Mouse (Mus musculus): ENCODE measurements around the gene Hsph1. TPM values are rescaled to one million over a fixed set of nuclear protein-coding genes. Genes with fewer than 3 reads are reported as not detected.

The Hsph1 gene
- polyA plus RNA-seq, 1 experiment from 2014 or later = 19.1 TPM

GRCm38 (mm10) chr5:149642783-149643509 is 6.8 kb upstream of the Hsph1 start:
- no peak for DNase-seq (ENCODE audit: low spot score)

DNA sequence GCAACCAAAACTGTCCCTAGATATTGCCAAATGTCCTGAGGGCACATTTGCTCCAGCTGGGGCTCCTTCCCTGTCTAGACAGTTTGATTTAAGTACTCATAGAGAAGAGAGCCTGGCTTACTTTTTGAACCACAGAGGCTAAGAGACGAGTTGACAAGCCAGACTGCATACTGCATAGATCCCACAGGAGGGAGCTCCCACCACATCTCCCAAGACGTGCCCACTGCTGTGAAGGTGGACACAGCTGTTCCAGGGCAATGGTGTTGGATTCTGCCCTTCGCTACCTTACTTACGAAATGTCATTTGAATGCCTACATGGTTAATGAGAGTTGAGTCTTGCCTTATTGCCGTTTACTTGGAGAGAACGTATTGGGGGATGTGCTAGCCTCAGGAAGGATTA is 6.2 kb upstream of the Hsph1 start:
- DNase-seq (ENCODE audit: low spot score) = no peak

DNA sequence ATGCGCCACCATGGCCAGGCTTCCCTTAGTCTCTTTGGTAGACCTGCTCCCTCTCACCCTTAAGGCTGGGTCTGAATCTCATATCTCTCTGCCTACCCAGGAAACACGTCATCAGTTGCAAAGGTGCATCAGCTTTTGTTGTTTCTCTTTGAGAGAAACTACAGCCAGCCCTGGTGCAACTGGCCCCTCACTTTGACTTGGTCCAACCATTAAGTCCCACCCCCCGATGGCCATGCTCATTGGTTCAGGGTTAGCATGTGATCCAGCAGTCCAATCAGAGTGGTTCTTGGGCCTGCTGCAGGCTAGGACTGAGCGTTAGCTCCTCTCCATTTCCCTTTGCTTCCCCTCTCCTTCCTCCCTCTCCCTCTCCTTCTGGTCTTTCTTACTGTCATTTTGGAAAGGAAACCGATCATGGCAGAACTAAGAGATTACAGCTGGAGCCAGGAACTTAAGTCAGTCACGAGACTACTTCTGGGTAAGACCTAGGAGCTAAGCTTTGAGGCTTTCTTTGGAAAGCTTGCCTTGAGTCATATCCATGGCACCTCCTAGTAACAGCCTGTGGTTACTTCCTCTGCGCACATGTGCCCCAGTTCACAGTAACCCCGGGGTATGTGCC is 5.2 kb upstream of the Hsph1 start:
- DNase-seq (ENCODE audit: low spot score) = no peak

DNA sequence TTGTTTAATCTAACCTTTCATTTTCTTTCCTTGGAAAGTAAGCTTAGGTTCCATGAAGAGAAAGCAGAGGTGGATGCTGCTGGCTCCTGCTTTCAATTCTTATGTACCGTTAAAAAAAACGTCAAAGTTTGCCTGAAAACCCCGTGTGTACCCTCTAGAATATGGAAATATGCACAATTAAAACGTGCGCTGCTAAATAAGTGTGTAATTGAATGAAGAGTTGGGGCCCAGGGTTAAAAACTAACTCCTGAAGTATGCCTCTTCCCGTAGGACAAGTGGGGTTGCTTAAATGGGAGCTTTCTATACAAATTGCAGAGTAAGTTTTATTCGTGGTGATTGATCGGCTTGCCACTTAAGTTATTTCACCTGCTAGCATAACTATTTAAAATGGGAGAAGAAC is 1.1 kb upstream of the Hsph1 start:
- no peak for DNase-seq (ENCODE audit: low spot score)

- no peak for DNase-seq (ENCODE audit: low spot score)
Measured at GRCm38 (mm10) chr5:149635556-149635955, 620 bp downstream of the Hsph1 start.

- DNase-seq (ENCODE audit: low spot score) = no peak
Measured at GRCm38 (mm10) chr5:149634409-149635035, 1.7 kb downstream of the Hsph1 start.

DNA sequence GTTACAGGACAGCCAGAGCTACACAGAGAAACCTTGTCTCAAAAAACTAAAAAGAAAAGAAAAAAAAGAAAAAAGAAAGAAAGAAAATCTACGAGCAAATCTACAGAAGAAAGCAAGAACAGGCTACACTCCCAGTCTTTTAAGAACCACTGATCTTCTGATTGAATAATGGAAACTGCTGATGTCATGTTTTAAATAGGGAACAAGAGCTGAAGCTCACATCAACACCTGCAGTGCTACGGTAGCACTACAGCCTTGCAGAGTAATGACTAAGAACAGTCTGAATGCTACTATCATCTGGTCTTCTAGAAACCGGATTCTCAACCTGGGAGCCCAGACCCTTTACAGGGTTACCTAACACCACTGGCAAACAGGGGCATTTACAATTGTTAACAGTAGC is 10.6 kb downstream of the Hsph1 start:
- no peak for DNase-seq (ENCODE audit: low spot score)

- DNase-seq (ENCODE audit: low spot score) = no peak
Measured at GRCm38 (mm10) chr5:149623815-149624675, 12.1 kb downstream of the Hsph1 start.

- no peak for DNase-seq (ENCODE audit: low spot score)
Measured at GRCm38 (mm10) chr5:149622644-149623043, 13.5 kb downstream of the Hsph1 start.

GRCm38 (mm10) chr5:149622152-149622551 is 14.0 kb downstream of the Hsph1 start:
- no peak for DNase-seq (ENCODE audit: low spot score)

- DNase-seq (ENCODE audit: low spot score) = no peak
Measured at GRCm38 (mm10) chr5:149617776-149618425, 18.3 kb downstream of the Hsph1 start.

GRCm38 (mm10) chr5:149616817-149617216 is 19.4 kb downstream of the Hsph1 start:
- no peak for DNase-seq (ENCODE audit: low spot score)

DNA sequence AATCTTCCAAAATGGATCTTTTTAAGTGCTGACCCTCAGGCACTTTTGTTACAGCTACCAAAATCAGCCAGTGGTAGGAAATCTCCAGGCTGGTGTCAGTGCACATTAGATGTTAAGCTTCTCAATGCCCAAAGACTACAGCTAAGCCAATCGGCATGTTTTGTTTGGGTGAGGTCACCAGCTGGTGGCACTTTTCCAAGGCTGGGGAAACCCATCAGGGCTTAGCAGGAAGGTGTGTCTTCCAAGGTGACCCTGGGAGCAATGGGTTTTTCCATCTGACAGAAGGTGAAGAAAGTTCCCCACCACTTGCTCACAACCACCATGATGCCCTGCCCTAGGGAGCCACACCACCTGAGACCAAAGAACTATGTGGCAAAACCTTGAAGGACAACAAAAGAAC is 20.0 kb downstream of the Hsph1 start:
- DNase-seq (ENCODE audit: low spot score) = no peak

DNA sequence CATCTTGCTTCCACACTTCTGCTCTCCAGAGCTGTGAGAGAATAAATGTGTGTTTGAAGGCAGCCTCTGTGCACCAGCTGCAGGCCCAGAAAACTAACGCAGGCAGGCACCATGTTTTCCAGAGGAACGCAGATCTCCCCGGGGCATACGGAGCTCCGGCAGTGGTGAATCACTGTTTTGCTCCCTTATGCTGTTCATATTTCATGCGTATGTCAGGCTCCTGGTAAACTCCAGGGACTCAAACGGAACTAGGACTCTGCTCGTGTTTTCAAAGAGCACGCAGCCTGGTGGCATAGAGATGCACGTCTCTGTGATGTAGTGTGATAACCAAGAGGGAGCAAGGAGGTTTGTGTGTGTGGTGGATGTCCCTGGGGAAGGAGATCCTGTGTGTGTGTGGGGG is 23.4 kb downstream of the Hsph1 start:
- DNase-seq (ENCODE audit: low spot score) = no peak

- DNase-seq (ENCODE audit: low spot score) = no peak
Measured at GRCm38 (mm10) chr5:149612165-149612518, 24.0 kb downstream of the Hsph1 start.

- no peak for DNase-seq (ENCODE audit: low spot score)
Measured at GRCm38 (mm10) chr5:149611476-149612164, 24.6 kb downstream of the Hsph1 start.

GRCm38 (mm10) chr5:149607083-149607720 is 29.0 kb downstream of the Hsph1 start:
- no peak for DNase-seq (ENCODE audit: low spot score)

DNA sequence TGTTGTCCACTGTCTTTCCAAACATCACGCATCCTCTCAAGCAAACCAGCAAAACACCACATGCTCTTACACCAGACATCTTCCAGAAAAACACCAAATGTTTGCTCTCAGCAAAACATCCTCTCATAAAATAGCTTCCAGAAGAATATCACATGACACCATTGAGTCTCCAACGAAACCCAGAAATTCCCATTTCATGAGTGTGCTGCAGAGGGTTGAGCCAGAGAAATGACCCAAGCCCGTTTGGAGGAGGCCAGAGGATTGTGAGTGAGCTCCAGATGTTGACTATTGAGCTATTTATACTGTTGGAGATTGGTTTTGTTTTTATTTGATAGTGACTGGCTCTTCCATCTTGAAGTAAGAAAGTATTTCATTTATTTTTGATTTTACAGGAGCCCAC is 32.9 kb downstream of the Hsph1 start:
- DNase-seq (ENCODE audit: low spot score) = no peak

DNA sequence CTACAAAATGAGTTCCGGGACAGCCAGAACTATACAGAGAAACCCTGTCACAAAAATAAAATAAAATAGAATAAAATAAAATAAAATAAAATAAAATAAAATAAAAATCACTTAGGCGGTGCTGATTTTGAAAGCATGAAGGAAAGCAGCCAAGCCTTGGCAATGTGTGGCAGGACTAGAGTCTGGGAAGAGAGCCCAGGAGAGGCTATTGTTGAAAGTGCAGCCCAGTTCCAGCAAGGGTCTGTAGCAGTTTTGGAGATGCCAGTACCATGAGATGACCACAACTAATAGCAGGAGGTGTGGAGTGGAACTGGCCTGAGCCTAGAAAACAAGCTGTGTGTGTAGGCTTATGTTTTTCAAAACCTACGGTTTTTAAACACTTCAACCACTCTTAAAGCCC is 34.2 kb downstream of the Hsph1 start:
- DNase-seq (ENCODE audit: low spot score) = no peak

GRCm38 (mm10) chr5:149597351-149597750 is 38.8 kb downstream of the Hsph1 start:
- no peak for DNase-seq (ENCODE audit: low spot score)
